Mouse (Mus musculus) embryonic facial prominence, embryonic 15.5 days (tissue): ENCODE results near the gene Igsf10. TPM values are rescaled to one million over a fixed set of nuclear protein-coding genes. Genes with fewer than 3 reads are reported as not detected.

Experiments
- ATAC-seq: fragments of 200-750 bp; cut with Nextera tagmentation; 2 replicates; pipeline ENCODE4 v1.8.0; 2017; ENCODE audit warnings: low read depth, moderate TSS enrichment; ENCODE audit not compliant: insufficient number of reproducible peaks, low FRiP score, low TSS enrichment
- H3K27ac ChIP-seq: fragments of 300-500 bp; sonication (generic); replicated peaks from 2 replicates; pipeline ENCODE4 v1.5.1; 2015; ENCODE audit warnings: mild to moderate bottlenecking, inconsistent platforms
- H3K27me3 ChIP-seq: fragments of 300-500 bp; sonication (generic); 2 replicates; pipeline ENCODE4 v1.6.1; 2015; ENCODE audit warnings: inconsistent platforms
- H3K36me3 ChIP-seq: fragments of 300-500 bp; sonication (generic); 2 replicates; pipeline ENCODE4 v1.6.1; 2015; ENCODE audit warnings: mild to moderate bottlenecking, inconsistent platforms
- H3K4me1 ChIP-seq: fragments of 300-500 bp; sonication (generic); 2 replicates; pipeline ENCODE4 v1.6.1; 2015; ENCODE audit warnings: inconsistent platforms
- H3K4me2 ChIP-seq: fragments of 300-500 bp; sonication (generic); replicated peaks from 2 replicates; pipeline ENCODE4 v1.6.1; 2015; ENCODE audit warnings: mild to moderate bottlenecking, inconsistent platforms
- H3K4me3 ChIP-seq: fragments of 300-500 bp; sonication (generic); replicated peaks from 2 replicates; pipeline ENCODE4 v1.5.1; 2015; ENCODE audit warnings: mild to moderate bottlenecking, inconsistent platforms
- H3K9ac ChIP-seq: fragments of 300-500 bp; sonication (generic); 2 replicates; pipeline ENCODE4 v1.6.1; 2015; ENCODE audit warnings: inconsistent platforms
- H3K9me3 ChIP-seq: fragments of 300-500 bp; sonication (generic); replicated peaks from 2 replicates; pipeline ENCODE4 v1.6.1; 2016; ENCODE audit warnings: inconsistent platforms
- WGBS: fragments of 180-500 bp; shearing (Covaris S2); methylation state at CpG from one replicate; pipeline ENCODE4 v1.1.7; 2015; 5-methylcytosine and 5-hydroxymethylcytosine counted together
- polyA plus RNA-seq: library from polyadenylated mRNA; unstranded; fragments of >200 nt; fragmentation: Nextera tagmentation; extraction: Ambion mirVana; gene quantifications from 2 replicates; pipeline ENCODE4 v1.2.1, GENCODE M21; 2015

The Igsf10 gene
- polyA plus RNA-seq, 1 experiment from 2014 or later, result 28.1 TPM

GRCm38 (mm10) chr3:59328526-59328925 is 15.7 kb downstream of the Igsf10 start:
- WGBS, result 60% methylated on average over 2 of the region's 2 CpGs
- ATAC-seq, result no peak
- Histone ChIP-seq H3K9me3 (peaks cover 7% of the 10 kb centered on the region; the same call in 1 of the 2 replicates), H3K9ac (no peak overlapping the region), H3K4me3 (no peak overlapping the region), H3K4me2 (no peak overlapping the region), H3K27ac (no peak overlapping the region), H3K4me1 (no peaks in the 10 kb centered on the region), H3K27me3 (no peaks in the 10 kb centered on the region), H3K36me3 (peaks cover 67% of the 10 kb centered on the region)

GRCm38 (mm10) chr3:59321278-59321876 is 22.8 kb downstream of the Igsf10 start:
- Histone ChIP-seq H3K4me1 (no peaks in the 10 kb centered on the region; the same call in 1 of the 2 replicates), H3K4me2 (no peak overlapping the region), H3K36me3 (peaks cover 40% of the 10 kb centered on the region), H3K9me3 (no peaks in the 10 kb centered on the region), H3K9ac (no peak overlapping the region), H3K27me3 (no peaks in the 10 kb centered on the region), H3K27ac (no peak overlapping the region), H3K4me3 (no peak overlapping the region)
- 45% methylated on average over 7 of the region's 7 CpGs for WGBS
- ATAC-seq, result no peak

- WGBS, result 76% methylated on average over 7 of the region's 7 CpGs
- Histone ChIP-seq H3K36me3 (peaks cover 31% of the 10 kb centered on the region), H3K4me1 (no peaks in the 10 kb centered on the region; the same call in 1 of the 2 replicates), H3K9me3 (no peaks in the 10 kb centered on the region), H3K4me3 (no peak overlapping the region), H3K27ac (no peak overlapping the region), H3K9ac (no peak overlapping the region), H3K4me2 (no peak overlapping the region), H3K27me3 (no peaks in the 10 kb centered on the region)
- ATAC-seq, result no peak
These were observed 28.1 kb downstream of the Igsf10 start for GRCm38 (mm10) chr3:59316077-59316476.

GRCm38 (mm10) chr3:59312610-59313009 is 31.6 kb downstream of the Igsf10 start:
- Histone ChIP-seq H3K36me3 (peaks cover 5% of the 10 kb centered on the region; the same call in 1 of the 2 replicates), H3K27ac (no peak overlapping the region), H3K4me3 (no peak overlapping the region), H3K9ac (no peak overlapping the region), H3K4me2 (no peak overlapping the region), H3K27me3 (no peaks in the 10 kb centered on the region), H3K4me1 (no peaks in the 10 kb centered on the region), H3K9me3 (no peaks in the 10 kb centered on the region)
- ATAC-seq, result peak; percentile 15; the same call in 1 of the 2 replicates
- 63% methylated on average over 10 of the region's 10 CpGs for WGBS

- H3K4me1 ChIP-seq, result no peaks in the 10 kb centered on the region
- H3K9me3 ChIP-seq, result no peaks in the 10 kb centered on the region
- H3K4me3 ChIP-seq, result no peak overlapping the region
- no peak overlapping the region for H3K4me2 ChIP-seq
- no peaks in the 10 kb centered on the region for H3K36me3 ChIP-seq
- 96% methylated on average over 2 of the region's 2 CpGs for WGBS
- no peak overlapping the region for H3K27ac ChIP-seq
- no peak overlapping the region for H3K9ac ChIP-seq
- ATAC-seq, result no peak
- H3K27me3 ChIP-seq, result no peaks in the 10 kb centered on the region
These were observed 38.7 kb downstream of the Igsf10 start for GRCm38 (mm10) chr3:59305518-59305917.

GRCm38 (mm10) chr3:59304944-59305343 is 39.2 kb downstream of the Igsf10 start:
- H3K4me1 ChIP-seq, result no peaks in the 10 kb centered on the region
- H3K36me3 ChIP-seq, result no peaks in the 10 kb centered on the region
- no peaks in the 10 kb centered on the region for H3K27me3 ChIP-seq
- no peak overlapping the region for H3K9ac ChIP-seq
- H3K4me2 ChIP-seq, result no peak overlapping the region
- no peak overlapping the region for H3K4me3 ChIP-seq
- 90% methylated on average over 5 of the region's 5 CpGs for WGBS
- ATAC-seq, result no peak
- no peaks in the 10 kb centered on the region for H3K9me3 ChIP-seq
- no peak overlapping the region for H3K27ac ChIP-seq

GRCm38 (mm10) chr3:59297653-59298052 is 46.5 kb downstream of the Igsf10 start:
- no peaks in the 10 kb centered on the region for H3K36me3 ChIP-seq
- peaks cover 9% of the 10 kb centered on the region for H3K4me1 ChIP-seq
- no peak overlapping the region for H3K9ac ChIP-seq
- H3K27ac ChIP-seq, result no peak overlapping the region
- ATAC-seq, result no peak
- no peaks in the 10 kb centered on the region for H3K9me3 ChIP-seq
- WGBS, result 82% methylated on average over 16 of the region's 16 CpGs
- no peak overlapping the region for H3K4me3 ChIP-seq
- H3K27me3 ChIP-seq, result no peaks in the 10 kb centered on the region
- H3K4me2 ChIP-seq, result no peak overlapping the region

- no peaks in the 10 kb centered on the region for H3K36me3 ChIP-seq
- WGBS, result 44% methylated on average over 5 of the region's 5 CpGs
- H3K27me3 ChIP-seq, result no peaks in the 10 kb centered on the region
- ATAC-seq, result no peak
- no peaks in the 10 kb centered on the region for H3K9me3 ChIP-seq
- peak overlapping the region; percentile 88 for H3K27ac ChIP-seq
- H3K4me3 ChIP-seq, result no peak overlapping the region
- H3K4me1 ChIP-seq, result peaks cover 9% of the 10 kb centered on the region
- peak overlapping the region; percentile 22 for H3K4me2 ChIP-seq
- no peak overlapping the region for H3K9ac ChIP-seq
These were observed 47.5 kb downstream of the Igsf10 start for GRCm38 (mm10) chr3:59296563-59297130.

GRCm38 (mm10) chr3:59295699-59296562 is 48.3 kb downstream of the Igsf10 start:
- H3K27ac ChIP-seq, result peak overlapping the region; percentile 88
- H3K9me3 ChIP-seq, result no peaks in the 10 kb centered on the region
- no peaks in the 10 kb centered on the region for H3K36me3 ChIP-seq
- peak overlapping the region; percentile 22 for H3K4me2 ChIP-seq
- WGBS, result 36% methylated on average over 16 of the region's 16 CpGs
- peaks cover 9% of the 10 kb centered on the region for H3K4me1 ChIP-seq
- H3K27me3 ChIP-seq, result no peaks in the 10 kb centered on the region
- H3K4me3 ChIP-seq, result no peak overlapping the region
- ATAC-seq, result peak; percentile 39; the same call in 1 of the 2 replicates
- H3K9ac ChIP-seq, result no peak overlapping the region

- Histone ChIP-seq H3K4me1 (peaks cover 9% of the 10 kb centered on the region), H3K9me3 (no peaks in the 10 kb centered on the region), H3K4me3 (no peak overlapping the region), H3K36me3 (no peaks in the 10 kb centered on the region), H3K27me3 (no peaks in the 10 kb centered on the region), H3K9ac (no peak overlapping the region), H3K4me2 (no peak overlapping the region), H3K27ac (no peak overlapping the region)
- ATAC-seq, result no peak
- WGBS, result 58% methylated on average over 5 of the region's 5 CpGs
These were observed 50.6 kb downstream of the Igsf10 start for GRCm38 (mm10) chr3:59293437-59294199.

GRCm38 (mm10) chr3:59290551-59290950 is 53.6 kb downstream of the Igsf10 start:
- Histone ChIP-seq H3K27me3 (no peaks in the 10 kb centered on the region), H3K36me3 (no peaks in the 10 kb centered on the region), H3K9ac (no peak overlapping the region), H3K9me3 (no peaks in the 10 kb centered on the region), H3K4me1 (peaks cover 3% of the 10 kb centered on the region; the same call in 1 of the 2 replicates), H3K4me2 (no peak overlapping the region), H3K4me3 (no peak overlapping the region), H3K27ac (no peak overlapping the region)
- no peak for ATAC-seq
- WGBS, result 42% methylated on average over 2 of the region's 2 CpGs
